Mouse (Mus musculus) monocyte, adult 5-6 weeks (primary cell): ENCODE data around the gene Lmod1. TPM values are rescaled to one million over a fixed set of nuclear protein-coding genes. Genes with fewer than 3 reads are reported as not detected.
"Not testable (repeated sequence)": the region's sequence is repeated elsewhere in the genome, so short reads cannot be mapped to it uniquely, and the experiment has no call there.

Experiments
- ATAC-seq: fragments of 153-309, 156-312 bp; replicated peaks from 2 replicates; pipeline ENCODE4 v1.8.0; 2017; ENCODE audit warnings: mild to moderate bottlenecking; ENCODE audit not compliant: low TSS enrichment, insufficient number of reproducible peaks, severe bottlenecking, poor library complexity, low FRiP score
- total RNA-seq: library from RNA; stranded (forward); fragments of 200-1000, 200-491, 200-594 nt; gene quantifications from 3 replicates; pipeline ENCODE4 v1.2.3, GENCODE M21; 2017

The Lmod1 gene
- total RNA-seq, 1 experiment from 2014 or later: not detected

- ATAC-seq: no peak
Measured at GRCm38 (mm10) chr1:135351953-135352352, 27.3 kb downstream of the Lmod1 start.

GRCm38 (mm10) chr1:135359071-135359470, 34.5 kb downstream of the Lmod1 start:
- ATAC-seq: no peak

GRCm38 (mm10) chr1:135361491-135361890, 36.9 kb downstream of the Lmod1 start:
- no peak for ATAC-seq

- no peak for ATAC-seq
Measured at GRCm38 (mm10) chr1:135362115-135362514, 37.5 kb downstream of the Lmod1 start.

GRCm38 (mm10) chr1:135363446-135363845, 38.8 kb downstream of the Lmod1 start:
- no peak for ATAC-seq

GRCm38 (mm10) chr1:135366380-135366779, 41.8 kb downstream of the Lmod1 start:
- ATAC-seq: no peak

- ATAC-seq: no peak
Measured at GRCm38 (mm10) chr1:135367005-135367404, 42.4 kb downstream of the Lmod1 start.

- ATAC-seq: no peak
Measured at GRCm38 (mm10) chr1:135367595-135367994, 43.0 kb downstream of the Lmod1 start.

- peak; percentile 50; the same call in 1 of the 2 replicates for ATAC-seq
Measured at GRCm38 (mm10) chr1:135368245-135368644, 43.6 kb downstream of the Lmod1 start.

- no peak for ATAC-seq
Measured at GRCm38 (mm10) chr1:135368982-135369381, 44.4 kb downstream of the Lmod1 start.

- ATAC-seq: no peak
Measured at GRCm38 (mm10) chr1:135369415-135369814, 44.8 kb downstream of the Lmod1 start.

- ATAC-seq: no peak
Measured at GRCm38 (mm10) chr1:135373171-135373677, 48.6 kb downstream of the Lmod1 start.

- ATAC-seq: no peak
Measured at GRCm38 (mm10) chr1:135374175-135374867, 49.7 kb downstream of the Lmod1 start.

GRCm38 (mm10) chr1:135374868-135375581, 50.4 kb downstream of the Lmod1 start, which contains the start of gene Shisa4:
Gene Shisa4 (minus strand): TSS chr1:135375237.
- no peak for ATAC-seq

- no peak for ATAC-seq
Measured at GRCm38 (mm10) chr1:135378576-135378975, 54.0 kb downstream of the Lmod1 start.

- ATAC-seq: no peak
Measured at GRCm38 (mm10) chr1:135379048-135379447, 54.4 kb downstream of the Lmod1 start.

- no peak for ATAC-seq
Measured at GRCm38 (mm10) chr1:135380071-135380991, 55.7 kb downstream of the Lmod1 start.

GRCm38 (mm10) chr1:135381560-135381959, 57.0 kb downstream of the Lmod1 start:
- not testable (repeated sequence) for ATAC-seq

- no peak for ATAC-seq
Measured at GRCm38 (mm10) chr1:135384171-135384570, 59.6 kb downstream of the Lmod1 start.
